Mouse (Mus musculus): ENCODE results near the gene Glt1d1. TPM values are rescaled to one million over a fixed set of nuclear protein-coding genes. Genes with fewer than 3 reads are reported as not detected.
A peak's percentile ranks its signal among the peaks of the same experiment; 100 is the strongest.

Glt1d1 gene
- polyA plus RNA-seq, 1 experiment from 2014 or later = 0.04 TPM

- no peak for ATAC-seq
- no peaks in the 10 kb centered on the region for H3K27me3 ChIP-seq (replicated peaks; ENCODE audit: control insufficient read depth, insufficient read depth, low read length)
- H3K9me3 ChIP-seq (ENCODE audit: control insufficient read depth) = no peaks in the 10 kb centered on the region
- WGBS = 88% methylated on average over 7 of the region's 7 CpGs
- H3K27ac ChIP-seq (ENCODE audit: low read depth, low read length) = no peak overlapping the region
- H3K36me3 ChIP-seq (ENCODE audit: control insufficient read depth, insufficient read depth) = peaks cover 81% of the 10 kb centered on the region
- no peaks in the 10 kb centered on the region for H3K4me1 ChIP-seq (replicated peaks; ENCODE audit: control insufficient read depth, insufficient read depth, low read length)
- no peak overlapping the region for H3K4me2 ChIP-seq (replicated peaks; ENCODE audit: low read depth)
- no peak overlapping the region for H3K4me3 ChIP-seq (ENCODE audit: low read depth, low read length)
- no peak for TF ChIP-seq CTCF (IDR thresholded peaks at IDR 0.05; ENCODE audit: low read depth)
- H3K9ac ChIP-seq (ENCODE audit: low read depth, low read length) = no peak overlapping the region
These were observed 35.2 kb upstream of the Glt1d1 start for GRCm38 (mm10) chr5:127596862-127597261.

GRCm38 (mm10) chr5:127602996-127603395 lies 29.1 kb upstream of the Glt1d1 start:
- no peak overlapping the region for H3K27ac ChIP-seq (ENCODE audit: low read depth, low read length)
- no peak overlapping the region for H3K4me3 ChIP-seq (ENCODE audit: low read depth, low read length)
- H3K36me3 ChIP-seq (ENCODE audit: control insufficient read depth, insufficient read depth) = peaks cover 75% of the 10 kb centered on the region
- no peaks in the 10 kb centered on the region for H3K9me3 ChIP-seq (ENCODE audit: control insufficient read depth)
- no peak for TF ChIP-seq CTCF (IDR thresholded peaks at IDR 0.05; ENCODE audit: low read depth)
- no peaks in the 10 kb centered on the region for H3K27me3 ChIP-seq (replicated peaks; ENCODE audit: control insufficient read depth, insufficient read depth, low read length)
- no peak for ATAC-seq
- WGBS = 88% methylated on average over 5 of the region's 5 CpGs
- no peaks in the 10 kb centered on the region for H3K4me1 ChIP-seq (replicated peaks; ENCODE audit: control insufficient read depth, insufficient read depth, low read length)
- H3K9ac ChIP-seq (ENCODE audit: low read depth, low read length) = no peak overlapping the region
- no peak overlapping the region for H3K4me2 ChIP-seq (replicated peaks; ENCODE audit: low read depth)

- no peak overlapping the region for H3K4me3 ChIP-seq (ENCODE audit: low read depth, low read length)
- peaks cover 48% of the 10 kb centered on the region for H3K36me3 ChIP-seq (ENCODE audit: control insufficient read depth, insufficient read depth)
- ATAC-seq = no peak
These were observed 24.6 kb upstream of the Glt1d1 start for GRCm38 (mm10) chr5:127607507-127607906.

GRCm38 (mm10) chr5:127609191-127609714 lies 22.8 kb upstream of the Glt1d1 start:
- peaks cover 30% of the 10 kb centered on the region for H3K36me3 ChIP-seq (ENCODE audit: control insufficient read depth, insufficient read depth)
- H3K9ac ChIP-seq (ENCODE audit: low read depth, low read length) = no peak overlapping the region
- H3K9me3 ChIP-seq (ENCODE audit: control insufficient read depth) = no peaks in the 10 kb centered on the region
- WGBS = 72% methylated on average over 7 of the region's 7 CpGs
- TF ChIP-seq CTCF (IDR thresholded peaks at IDR 0.05; ENCODE audit: low read depth) = no peak
- no peak overlapping the region for H3K4me3 ChIP-seq (ENCODE audit: low read depth, low read length)
- 0 out of 2 replicates have a peak, but pooled peaks cover 2% of the 10 kb centered on the region for H3K4me1 ChIP-seq (replicated peaks; ENCODE audit: control insufficient read depth, insufficient read depth, low read length)
- H3K27me3 ChIP-seq (replicated peaks; ENCODE audit: control insufficient read depth, insufficient read depth, low read length) = no peaks in the 10 kb centered on the region
- no peak for ATAC-seq
- H3K27ac ChIP-seq (ENCODE audit: low read depth, low read length) = no peak overlapping the region
- H3K4me2 ChIP-seq (replicated peaks; ENCODE audit: low read depth) = no peak overlapping the region

More at GRCm38 (mm10) chr5:127607507-127607906, 24.6 kb upstream of the Glt1d1 start:
- Histone ChIP-seq H3K4me1 (replicated peaks; ENCODE audit: control insufficient read depth, insufficient read depth, low read length) (no peaks in the 10 kb centered on the region), H3K9ac (ENCODE audit: low read depth, low read length) (no peak overlapping the region), H3K27ac (ENCODE audit: low read depth, low read length) (no peak overlapping the region), H3K4me2 (replicated peaks; ENCODE audit: low read depth) (no peak overlapping the region), H3K27me3 (replicated peaks; ENCODE audit: control insufficient read depth, insufficient read depth, low read length) (no peaks in the 10 kb centered on the region), H3K9me3 (ENCODE audit: control insufficient read depth) (no peaks in the 10 kb centered on the region)
- 89% methylated on average over 2 of the region's 2 CpGs for WGBS
- TF ChIP-seq CTCF (IDR thresholded peaks at IDR 0.05; ENCODE audit: low read depth) = no peak

- H3K4me2 ChIP-seq (replicated peaks; ENCODE audit: low read depth) = no peak overlapping the region
- WGBS = 55% methylated on average over 6 of the region's 6 CpGs
- no peak for TF ChIP-seq CTCF (IDR thresholded peaks at IDR 0.05; ENCODE audit: low read depth)
- H3K9me3 ChIP-seq (ENCODE audit: control insufficient read depth) = no peaks in the 10 kb centered on the region
- peak; percentile 51; the same call in 1 of the 2 replicates for ATAC-seq
- H3K27ac ChIP-seq (ENCODE audit: low read depth, low read length) = no peak overlapping the region
- H3K4me1 ChIP-seq (replicated peaks; ENCODE audit: control insufficient read depth, insufficient read depth, low read length) = peaks cover 5% of the 10 kb centered on the region
- no peak overlapping the region for H3K4me3 ChIP-seq (ENCODE audit: low read depth, low read length)
- no peaks in the 10 kb centered on the region for H3K27me3 ChIP-seq (replicated peaks; ENCODE audit: control insufficient read depth, insufficient read depth, low read length)
- peaks cover 23% of the 10 kb centered on the region for H3K36me3 ChIP-seq (ENCODE audit: control insufficient read depth, insufficient read depth)
- no peak overlapping the region for H3K9ac ChIP-seq (ENCODE audit: low read depth, low read length)
These were observed 21.1 kb upstream of the Glt1d1 start for GRCm38 (mm10) chr5:127610787-127611509.

- Histone ChIP-seq H3K9ac (ENCODE audit: low read depth, low read length) (no peak overlapping the region), H3K27me3 (replicated peaks; ENCODE audit: control insufficient read depth, insufficient read depth, low read length) (no peaks in the 10 kb centered on the region), H3K9me3 (ENCODE audit: control insufficient read depth) (no peaks in the 10 kb centered on the region), H3K36me3 (ENCODE audit: control insufficient read depth, insufficient read depth) (peaks cover 19% of the 10 kb centered on the region), H3K27ac (ENCODE audit: low read depth, low read length) (no peak overlapping the region; the same call in 1 of the 2 replicates), H3K4me2 (replicated peaks; ENCODE audit: low read depth) (no peak overlapping the region), H3K4me1 (replicated peaks; ENCODE audit: control insufficient read depth, insufficient read depth, low read length) (peaks cover 8% of the 10 kb centered on the region), H3K4me3 (ENCODE audit: low read depth, low read length) (no peak overlapping the region)
- no peak for ATAC-seq
- WGBS = 86% methylated on average over 1 of the region's 1 CpGs
- TF ChIP-seq CTCF (IDR thresholded peaks at IDR 0.05; ENCODE audit: low read depth) = no peak
These were observed 20.2 kb upstream of the Glt1d1 start for GRCm38 (mm10) chr5:127611881-127612280.

Data from intestine, postnatal 0 days (tissue).